Mouse (Mus musculus) retina, postnatal 7 days (tissue): ENCODE data around the gene Ccrl2.

Source experiments
- DNase-seq: peaks from one replicate; pipeline ENCODE4 v3.0.0-alpha.2; 2012; ENCODE audit warnings: low read depth, low spot score

The Ccrl2 gene

DNA sequence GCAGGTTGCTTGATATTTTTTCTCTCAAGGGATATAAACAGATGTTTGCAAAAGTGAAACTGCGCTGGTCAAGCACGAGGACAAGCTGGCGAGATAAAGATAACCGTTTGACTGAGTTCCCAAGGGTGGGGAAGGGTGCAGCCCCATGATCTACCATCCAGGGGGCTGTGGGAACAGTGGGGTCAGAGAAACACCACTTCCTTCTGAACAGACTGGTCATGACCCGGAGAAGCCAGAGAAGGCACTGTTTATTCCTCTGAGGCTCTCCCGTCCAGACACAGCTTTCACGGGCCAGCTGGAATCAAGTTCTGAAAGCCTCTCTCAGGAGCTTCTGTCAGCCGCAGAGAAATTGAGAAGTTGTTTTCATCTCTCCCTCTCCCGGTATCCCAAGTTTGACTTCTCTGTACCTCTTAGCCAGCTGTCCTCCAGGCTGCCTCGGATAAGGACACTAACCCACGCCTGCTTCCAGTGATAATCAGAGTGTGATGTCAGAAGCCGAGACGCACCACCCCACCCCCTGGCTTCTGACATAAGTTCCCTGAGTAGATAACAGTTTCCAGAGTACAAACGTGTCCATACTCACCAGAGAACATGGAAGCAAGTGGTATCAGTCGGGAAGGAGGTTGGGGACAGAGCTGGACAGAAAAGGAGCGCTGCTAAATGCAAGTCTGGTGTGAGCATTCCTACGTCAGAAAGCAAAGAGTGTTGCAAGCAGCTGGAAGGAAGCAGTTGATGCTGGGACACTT, at the start of gene Ccrl2:
Gene Ccrl2, minus strand, starts transcription at position 722 of the 746 bp plus-strand sequence.
- no peak for DNase-seq

DNA sequence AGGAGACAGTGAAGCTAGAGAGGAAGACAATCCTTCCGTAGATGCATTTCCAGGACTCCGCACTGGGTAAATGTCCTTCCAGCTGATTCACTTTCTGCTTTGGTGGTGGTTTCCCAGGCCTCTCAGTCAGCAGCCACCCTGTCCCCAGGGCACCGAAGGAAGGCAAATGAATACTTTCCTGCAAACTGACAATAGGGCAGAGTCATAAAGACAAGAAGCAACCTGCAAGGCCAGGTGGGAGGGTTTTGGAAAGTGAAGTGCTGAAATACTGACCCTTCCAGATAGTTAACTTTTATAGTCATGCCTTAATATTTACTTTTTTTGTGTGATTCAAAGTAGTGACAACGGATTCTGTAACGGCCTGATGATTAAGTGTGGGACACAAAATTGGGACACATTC, 46.6 kb upstream of the Ccrl2 start:
- DNase-seq: no peak

DNA sequence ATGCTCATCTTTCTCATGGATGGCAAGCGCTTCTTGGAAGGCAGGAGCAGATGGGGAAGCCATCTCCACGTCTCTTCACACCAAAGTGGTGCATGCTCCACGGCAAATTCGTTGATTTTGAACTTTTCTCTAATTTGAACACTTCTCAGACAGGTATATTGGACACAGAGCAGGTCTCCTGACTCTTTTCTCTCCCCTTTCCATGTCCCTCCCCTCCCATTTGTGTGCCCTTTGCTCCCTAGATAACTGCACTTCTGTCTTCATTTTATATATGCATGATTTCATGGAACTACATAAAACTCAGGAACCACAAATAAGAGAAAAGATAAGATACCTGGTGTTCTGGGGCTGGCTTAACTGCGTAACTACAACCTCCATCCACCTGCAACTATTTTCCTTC, 46.0 kb upstream of the Ccrl2 start:
- DNase-seq: no peak

DNA sequence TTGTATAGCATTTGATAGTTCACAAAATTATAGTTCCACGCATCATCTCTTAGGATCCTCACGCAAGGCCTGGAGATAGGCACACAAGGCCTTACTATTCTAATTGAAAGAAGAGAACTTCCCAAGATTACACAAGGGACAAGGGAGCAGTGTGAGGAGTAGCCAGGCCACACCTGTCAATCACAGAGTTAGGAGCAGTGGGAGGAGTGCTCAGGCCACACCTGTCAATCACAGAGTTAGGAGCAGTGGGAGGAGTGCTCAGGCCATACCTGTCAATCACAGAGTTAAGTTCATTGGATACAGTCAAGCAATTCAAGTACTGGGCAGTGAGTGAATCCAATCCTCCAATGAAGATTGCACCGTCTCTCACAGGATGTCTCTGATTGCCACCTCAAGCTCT, 43.1 kb upstream of the Ccrl2 start:
- DNase-seq: no peak

DNA sequence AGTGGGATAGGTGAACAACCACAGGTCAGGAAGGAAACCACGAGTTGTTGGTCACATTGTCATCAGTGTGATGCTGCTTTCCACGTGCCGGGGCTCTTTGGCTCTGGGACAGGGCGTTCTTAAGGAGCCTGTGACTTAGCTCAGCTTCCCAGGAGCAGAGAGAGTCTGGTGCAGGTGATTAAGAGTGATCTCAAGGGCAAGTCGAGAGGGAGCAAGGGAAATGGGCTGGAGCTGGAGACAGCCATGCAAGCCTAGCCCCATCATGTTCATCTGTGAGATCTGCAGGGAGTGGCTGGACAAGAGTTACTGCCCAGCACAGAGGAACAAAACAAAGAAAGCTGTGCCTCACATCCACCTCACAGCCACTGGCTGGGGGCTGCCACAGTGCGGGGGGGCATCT, 40.2 kb upstream of the Ccrl2 start:
- no peak for DNase-seq

DNA sequence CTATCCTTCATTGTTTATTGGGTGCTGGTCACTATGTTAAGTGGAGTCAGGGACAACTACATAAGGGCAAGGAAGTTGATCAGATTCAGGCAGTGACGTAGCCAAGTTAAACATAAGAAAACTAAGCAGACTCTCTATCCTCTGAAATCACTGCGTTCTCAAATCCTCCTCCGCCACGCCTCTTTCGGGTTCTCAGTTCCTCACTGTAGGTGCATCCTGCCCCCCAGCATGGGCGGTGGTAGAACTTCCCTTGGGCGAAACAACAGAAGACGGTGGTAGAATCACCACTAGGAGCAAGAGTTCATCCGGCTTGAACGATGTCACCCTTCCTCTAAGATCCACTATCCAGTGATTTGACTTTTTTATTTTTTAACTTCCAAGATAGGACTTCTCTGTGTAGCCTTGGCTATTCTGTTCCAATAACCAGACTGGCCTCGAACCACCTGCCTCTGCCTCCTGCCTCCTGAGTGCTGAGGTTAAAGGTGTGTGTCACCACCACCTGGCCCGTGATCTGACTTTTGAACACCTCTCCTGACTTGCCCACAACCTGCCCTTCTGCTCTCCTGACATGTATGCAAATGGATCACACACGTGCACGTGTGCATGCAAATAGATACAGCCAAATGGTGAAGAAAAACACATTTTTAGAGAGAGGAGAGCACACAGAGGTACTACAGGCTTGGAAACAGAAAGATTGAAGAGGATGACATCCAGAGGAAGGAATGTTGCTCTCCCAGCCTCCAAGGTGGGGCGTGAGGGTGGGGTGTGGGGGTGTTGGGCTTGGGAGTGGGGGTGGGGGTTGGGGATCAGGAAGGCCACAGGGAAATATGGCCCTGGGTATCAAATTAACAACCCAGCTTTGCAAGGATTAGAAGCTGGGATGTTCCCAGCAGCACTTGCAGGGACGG, 39.4 kb upstream of the Ccrl2 start:
- no peak for DNase-seq

DNA sequence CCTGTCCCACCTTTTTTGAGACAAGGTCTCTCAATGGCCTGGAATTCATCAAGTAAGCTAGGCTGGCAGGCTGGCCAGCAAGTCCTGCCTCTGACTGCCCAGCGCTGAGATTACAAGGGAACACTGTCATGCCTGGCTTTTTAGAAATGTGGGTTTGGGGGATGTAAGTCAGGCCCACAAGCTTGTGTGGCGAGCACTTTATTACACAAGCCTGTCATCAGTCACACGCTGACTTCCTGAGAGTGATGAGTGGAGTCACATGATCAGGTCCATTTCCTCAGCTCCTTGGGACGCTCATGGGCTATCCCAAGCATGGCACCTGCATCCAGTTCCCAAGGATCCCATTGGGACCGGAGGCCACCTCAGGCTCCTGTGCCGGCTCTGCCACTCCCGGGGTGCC, 38.4 kb upstream of the Ccrl2 start:
- no peak for DNase-seq

DNA sequence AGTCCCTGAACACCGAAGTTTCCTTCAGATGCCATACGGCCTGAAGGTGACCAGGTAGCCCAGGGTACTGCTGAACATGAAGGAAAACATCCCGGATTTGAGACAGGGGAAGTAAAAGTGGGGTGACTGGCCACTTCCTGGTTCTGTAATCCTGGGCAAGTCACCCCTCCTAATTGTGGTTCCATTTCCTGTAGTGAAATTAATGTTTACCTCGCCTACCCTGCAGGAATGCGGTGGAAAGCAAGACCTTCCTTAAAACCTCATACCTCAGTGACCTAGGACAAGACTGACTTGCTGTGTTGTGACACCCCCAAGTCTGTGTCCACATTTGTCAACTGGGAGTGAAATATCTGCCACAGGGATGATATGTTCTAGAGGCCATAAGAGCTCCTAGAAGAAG, 37.3 kb upstream of the Ccrl2 start:
- DNase-seq: no peak

DNA sequence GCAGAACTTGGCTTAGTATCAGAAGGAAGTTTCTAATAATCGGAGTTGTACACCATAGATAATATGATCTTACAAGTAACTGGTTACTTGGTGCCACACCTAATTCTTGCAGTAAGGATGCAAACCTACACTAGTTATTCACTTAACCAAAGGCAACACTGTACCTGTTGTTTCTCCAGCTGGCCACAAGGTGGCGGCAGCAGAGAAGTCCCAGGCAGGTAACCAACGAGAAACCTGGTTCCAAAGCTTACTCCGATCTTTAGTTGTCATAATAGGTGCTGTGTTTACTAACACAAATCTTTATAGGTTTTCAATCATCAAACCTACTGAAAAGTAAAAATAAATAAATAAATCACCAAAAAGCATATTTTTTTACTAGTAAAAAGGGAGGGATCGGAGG, 35.8 kb upstream of the Ccrl2 start:
- peak; percentile 34 for DNase-seq

DNA sequence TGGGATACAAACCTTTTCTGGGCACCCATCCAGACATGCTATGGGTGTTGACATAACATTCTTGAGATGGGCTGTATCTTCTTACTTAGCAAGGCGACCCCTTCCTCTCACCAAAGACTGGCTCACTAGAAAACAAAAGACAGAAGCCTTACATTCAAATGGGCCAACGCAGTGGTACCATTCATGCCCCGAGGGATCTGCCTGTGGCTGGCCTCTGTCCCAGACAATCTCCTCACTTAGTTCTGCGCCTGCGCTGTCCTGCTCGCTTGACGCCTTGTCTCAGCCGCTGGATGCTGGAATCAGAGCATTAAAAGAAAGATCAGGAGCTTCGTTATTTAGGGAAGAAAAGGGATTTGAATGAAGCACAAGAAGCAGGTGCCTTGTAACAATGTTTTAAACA, 35.3 kb upstream of the Ccrl2 start:
- no peak for DNase-seq

DNA sequence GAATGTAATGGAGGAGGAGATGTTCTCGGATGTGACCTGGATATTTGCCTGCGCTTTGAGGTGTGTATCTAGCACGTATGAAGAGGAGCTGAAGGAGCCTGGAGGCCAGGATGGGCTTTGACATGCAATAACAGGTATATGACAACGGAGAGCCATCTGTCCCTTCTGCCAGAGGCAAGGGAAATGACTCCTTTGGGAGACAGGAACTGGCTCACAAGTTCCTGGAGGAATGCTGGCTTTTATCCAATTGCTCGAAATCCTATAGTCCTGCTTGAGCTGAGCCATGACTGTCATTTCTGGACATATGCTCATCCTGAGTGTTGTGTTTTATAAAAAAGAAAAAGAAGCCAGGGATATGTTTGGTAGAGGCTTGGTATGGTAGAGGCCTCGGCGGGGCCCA, 31.6 kb upstream of the Ccrl2 start:
- no peak for DNase-seq

DNA sequence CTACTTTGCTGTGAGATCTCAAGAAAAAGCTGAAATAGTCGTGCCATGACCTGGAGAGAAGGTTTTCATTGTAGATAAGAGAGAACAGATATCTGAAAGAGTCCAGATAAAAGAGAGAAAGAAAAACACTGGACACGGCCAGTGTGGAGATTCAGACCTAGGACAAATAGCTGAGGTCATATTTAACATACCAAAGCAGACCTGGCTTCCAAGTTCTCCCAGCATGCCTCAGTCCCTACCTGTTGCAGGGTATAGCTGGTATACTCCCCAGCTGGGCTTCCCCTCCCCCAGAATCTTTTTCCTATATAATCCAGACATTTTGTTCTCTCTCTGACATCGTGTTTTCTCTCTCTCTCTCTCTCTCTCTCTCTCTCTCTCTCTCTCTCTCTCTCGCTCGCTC, 30.6 kb upstream of the Ccrl2 start:
- DNase-seq: no peak

DNA sequence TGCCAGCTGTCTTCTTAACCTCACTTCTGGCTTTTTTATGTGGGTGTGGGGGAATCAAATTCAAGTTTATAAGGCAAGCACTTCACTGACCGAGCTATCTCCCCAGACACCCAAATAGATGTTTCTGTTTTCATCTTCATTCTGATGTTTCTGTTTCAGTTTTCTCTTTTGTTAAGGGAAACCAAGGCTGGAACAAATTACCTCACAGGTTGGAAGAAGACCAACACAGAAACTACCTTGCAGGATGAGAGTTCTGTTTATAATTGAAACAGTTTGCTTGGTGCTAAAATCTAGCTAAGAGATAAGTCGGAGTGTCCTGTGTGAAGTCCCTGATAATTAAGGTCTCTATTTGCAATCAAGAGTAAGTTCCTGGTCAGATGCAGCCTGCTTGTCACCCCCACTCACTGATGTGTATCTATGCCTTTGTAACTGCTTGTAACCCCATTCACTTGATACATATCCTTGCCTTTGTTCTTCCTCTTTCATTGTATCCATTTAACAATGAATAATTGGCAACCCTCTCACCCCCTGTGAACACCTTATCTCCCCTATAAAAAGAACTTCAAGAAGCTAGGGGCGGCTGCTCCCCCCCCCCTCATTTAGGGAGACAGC, 29.8 kb upstream of the Ccrl2 start:
- no peak for DNase-seq

DNA sequence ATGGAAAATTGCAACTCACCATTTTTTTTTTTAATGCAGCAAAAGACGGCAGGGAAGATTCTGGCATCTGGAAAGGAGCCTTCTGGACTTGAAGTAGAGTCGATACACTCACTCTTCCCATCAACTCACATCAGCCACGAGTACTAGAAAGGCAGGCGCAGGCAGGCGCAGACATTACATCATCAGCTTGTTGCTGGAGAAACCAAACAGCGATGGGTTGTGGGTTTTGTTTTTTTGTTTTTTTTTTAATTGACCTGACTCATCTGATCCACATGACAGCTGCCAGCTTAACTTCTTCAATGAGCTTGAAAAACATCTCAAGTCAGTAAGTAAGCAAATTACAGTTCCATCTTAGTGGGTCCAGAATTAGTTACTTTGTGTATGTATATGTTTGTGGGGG, 28.8 kb upstream of the Ccrl2 start:
- no peak for DNase-seq

DNA sequence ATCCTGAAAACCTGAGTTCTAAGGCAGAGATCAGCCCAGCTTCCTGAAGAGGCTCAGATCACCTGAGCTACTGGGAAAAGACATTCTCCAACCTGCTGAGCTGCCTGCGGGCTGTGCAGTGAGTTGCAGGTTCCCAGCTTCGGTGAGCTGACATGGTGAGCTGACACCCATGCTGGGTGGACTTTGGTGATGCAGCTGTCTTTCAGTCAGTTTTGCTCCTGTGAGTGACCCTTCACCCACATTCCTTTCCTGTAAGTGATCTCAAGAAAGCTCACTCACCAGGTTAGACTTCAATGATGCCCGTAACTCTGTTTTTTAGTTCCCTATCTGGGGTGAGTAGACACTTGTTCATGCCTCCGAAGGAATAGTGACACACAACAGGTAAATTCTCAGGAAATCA, 28.0 kb upstream of the Ccrl2 start:
- DNase-seq: no peak

DNA sequence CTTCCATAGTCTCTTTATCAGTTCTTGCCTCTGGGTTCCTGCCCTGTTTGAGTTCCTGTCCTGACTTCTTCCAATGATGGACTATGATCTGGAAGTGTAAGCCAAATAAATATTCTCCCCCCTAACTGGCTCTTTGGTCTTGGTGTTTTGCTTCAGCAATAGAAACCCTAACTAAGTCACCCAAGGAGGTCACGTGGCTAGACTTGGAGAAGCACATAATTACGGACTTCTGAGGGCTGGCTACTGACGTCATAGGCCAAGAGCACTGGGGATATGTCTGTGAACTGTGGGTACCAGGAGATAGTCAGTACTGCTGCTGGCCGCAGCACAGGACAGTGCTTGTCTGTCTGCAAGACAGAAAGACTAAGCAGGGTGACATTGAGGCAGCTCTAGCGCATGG, 24.4 kb upstream of the Ccrl2 start:
- DNase-seq: no peak

DNA sequence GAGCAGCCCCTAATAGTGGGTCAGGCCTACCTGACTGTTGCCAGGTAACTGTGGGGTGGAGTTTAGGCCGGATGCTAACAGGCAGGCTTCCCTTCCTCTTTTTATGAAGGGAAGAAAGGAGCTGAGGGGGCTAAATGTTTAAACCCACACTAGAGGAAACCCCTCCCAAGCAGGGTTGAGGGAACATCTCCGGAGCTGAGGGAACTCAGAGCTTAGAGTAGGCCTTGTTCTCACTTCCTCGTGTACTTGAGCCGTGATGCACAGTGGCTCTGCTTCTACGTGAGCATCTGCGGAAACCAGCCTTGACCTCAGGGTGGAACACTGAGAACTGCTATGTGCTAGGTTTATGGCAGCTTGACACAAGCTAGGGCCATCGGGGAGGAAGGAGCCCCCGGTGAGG, 23.5 kb upstream of the Ccrl2 start:
- DNase-seq: no peak

DNA sequence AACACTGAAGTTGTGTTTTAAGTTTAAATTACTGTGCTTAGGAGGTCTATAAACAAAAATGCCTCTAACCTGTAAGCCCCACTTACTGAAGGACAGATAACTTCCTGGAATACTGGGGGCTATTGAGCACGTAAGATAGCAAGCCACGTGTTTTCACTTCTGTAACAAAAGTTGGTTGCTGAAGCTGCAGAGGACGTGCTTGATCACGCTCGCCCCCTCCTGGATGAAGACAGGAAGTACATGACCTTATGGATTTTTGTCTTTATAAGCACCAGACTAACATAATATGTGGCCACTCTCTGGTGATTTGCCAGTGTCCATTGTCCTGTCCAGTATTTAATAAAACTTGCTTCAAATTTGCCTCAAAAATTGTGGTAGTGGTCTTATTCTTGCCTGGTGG, 20.4 kb upstream of the Ccrl2 start:
- no peak for DNase-seq

DNA sequence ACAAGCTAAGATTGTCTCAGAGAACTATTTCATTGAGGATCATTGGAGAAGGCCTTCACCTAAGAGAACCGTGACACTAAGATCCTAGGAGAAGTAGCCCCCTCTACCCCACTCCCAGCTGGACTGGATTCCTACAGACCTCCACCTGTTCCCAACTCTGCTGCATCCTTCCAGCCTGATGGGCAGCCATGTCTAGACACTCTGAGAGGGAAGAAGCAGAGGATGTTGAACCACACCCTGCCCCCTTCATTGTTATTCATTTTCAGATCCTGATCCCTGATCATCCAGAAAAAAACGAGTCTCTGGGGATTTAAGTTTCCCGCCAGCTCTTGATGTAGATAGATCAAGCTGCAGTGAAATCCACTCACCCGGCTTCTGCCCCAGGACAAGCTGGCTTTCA, 15.7 kb upstream of the Ccrl2 start:
- no peak for DNase-seq

DNA sequence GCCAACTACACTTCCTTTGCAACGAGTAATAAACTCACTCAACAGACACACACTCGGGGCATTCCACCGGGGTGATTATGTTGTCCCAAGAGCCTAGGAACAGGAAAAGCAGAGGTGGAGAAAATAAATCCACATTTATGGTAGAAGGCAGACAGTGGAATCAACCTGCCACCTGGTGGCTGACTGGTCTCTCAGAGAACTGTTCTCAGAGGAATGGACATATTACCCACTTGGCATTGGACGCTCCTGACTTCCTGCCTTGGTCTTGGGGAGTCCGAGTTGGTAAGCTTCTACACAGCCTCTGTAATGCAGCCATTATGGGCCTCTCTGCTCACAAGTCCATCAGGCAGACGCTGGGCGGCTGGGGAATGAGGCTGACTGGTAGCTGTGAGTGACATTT, 14.9 kb upstream of the Ccrl2 start:
- DNase-seq: no peak

DNA sequence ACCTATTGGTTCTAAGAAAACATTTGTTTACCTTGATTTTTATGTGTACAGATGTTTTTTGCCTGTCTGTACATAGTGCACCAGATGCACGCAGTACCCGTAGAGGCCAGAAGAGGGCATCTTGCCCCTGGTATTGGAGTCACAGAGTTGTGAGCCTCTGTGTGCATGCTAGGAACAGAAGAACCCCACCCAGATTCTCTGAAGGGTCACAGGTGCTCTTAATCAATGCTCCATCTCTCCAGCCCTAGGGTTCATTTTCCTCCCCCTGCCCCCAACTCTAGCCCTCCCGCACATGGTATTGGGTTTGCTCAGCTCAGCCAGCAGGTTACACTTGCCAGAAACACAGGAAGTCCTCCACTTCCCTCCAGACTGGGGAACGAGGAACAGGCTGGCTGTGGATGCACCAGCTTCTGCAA, 13.2 kb upstream of the Ccrl2 start:
- no peak for DNase-seq

DNA sequence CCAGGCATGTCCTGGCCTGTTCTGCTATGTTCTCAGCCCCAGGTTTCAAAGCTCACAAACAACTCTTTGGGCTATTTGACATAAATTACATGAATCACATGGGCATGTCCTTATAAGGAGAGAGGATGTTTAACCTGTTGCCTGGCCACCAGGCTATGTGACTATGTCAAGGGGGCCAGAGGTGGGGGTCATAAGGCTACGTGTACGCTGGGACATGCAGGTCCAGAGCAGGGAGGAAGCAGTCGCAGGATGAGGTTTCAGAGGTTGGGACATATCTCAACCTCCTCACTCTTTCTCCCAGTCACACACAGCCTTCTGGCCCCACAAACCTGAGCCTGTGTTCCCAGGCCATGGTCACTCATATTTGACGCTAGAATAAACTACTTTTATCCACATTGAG, 9.7 kb upstream of the Ccrl2 start:
- no peak for DNase-seq

DNA sequence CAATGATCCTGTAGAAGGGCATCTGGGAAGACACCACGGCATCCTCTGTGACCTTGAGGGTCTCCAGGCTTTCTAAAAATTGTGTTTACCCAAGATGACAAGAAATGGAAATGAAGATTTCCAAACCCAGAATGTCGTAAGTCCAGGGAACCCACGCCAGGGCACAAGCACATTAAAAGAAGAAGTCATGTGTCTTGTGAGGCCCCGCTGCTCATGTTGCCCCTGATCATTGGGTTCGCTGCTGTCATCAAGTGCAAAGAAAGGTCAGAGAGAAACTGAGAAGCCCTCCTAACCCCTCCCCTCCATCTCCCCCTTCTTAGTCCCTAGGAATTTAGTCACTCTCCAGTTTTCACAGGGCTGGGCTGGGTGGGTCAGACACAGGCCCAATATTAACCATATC, 5.5 kb upstream of the Ccrl2 start:
- no peak for DNase-seq
